Mouse (Mus musculus): Measurements from ENCODE around the gene Dph1.

GRCm38 (mm10) chr11:75160954-75161353 is 30.1 kb downstream of the Dph1 start:
- TF ChIP-seq HCFC1 (IDR thresholded peaks at IDR 0.05; ENCODE audit: borderline replicate concordance, insufficient read depth, low read length), result no peak
- no peak for TF ChIP-seq ZC3H11A (IDR thresholded peaks at IDR 0.05; ENCODE audit: borderline replicate concordance, low read depth, low read length)

Data from ES-E14 (cell line).